Mouse (Mus musculus) heart, postnatal 14 days (tissue): ENCODE measurements at regions not wholly inside any gene's neighbourhood (a gene's known extent, or its start where the extent isn't known, plus 50 kb on each side); places are given as distances from the start of the nearest gene placed in this dataset.
A peak's percentile ranks its signal among the peaks of the same experiment; 100 is the strongest.

Source experiments
- DNase-seq, 2 experiments: peaks; one replicate each; pipeline ENCODE4 v3.0.0; 2021 to 2022
- intact Hi-C: fragments of 180-260 bp; cut with DNase I; formaldehyde crosslinking; loops from one replicate; pipeline ENCODE4 v1.15.1; 2025

DNA sequence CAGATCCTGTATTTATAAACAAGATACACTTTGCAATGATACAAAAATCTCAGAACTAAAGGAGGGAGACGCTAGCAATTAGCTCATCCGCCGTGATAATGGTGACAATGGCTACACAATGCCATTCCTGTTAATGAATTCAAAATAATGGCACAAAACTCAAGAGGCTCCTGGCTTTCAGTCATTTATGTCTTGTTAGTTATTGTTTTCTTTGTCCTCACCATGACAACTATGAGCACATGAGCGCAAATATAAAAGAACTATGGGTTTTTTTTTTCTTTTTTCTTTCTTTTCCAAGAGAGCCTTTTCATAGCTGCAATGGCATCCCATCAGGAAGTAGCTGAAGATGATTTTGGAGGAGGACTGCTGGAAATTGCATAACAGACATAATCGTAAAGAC lies 194.2 kb downstream of the Cog6 start:
- DNase-seq = no peak
- intact Hi-C loops = no loop called here

DNA sequence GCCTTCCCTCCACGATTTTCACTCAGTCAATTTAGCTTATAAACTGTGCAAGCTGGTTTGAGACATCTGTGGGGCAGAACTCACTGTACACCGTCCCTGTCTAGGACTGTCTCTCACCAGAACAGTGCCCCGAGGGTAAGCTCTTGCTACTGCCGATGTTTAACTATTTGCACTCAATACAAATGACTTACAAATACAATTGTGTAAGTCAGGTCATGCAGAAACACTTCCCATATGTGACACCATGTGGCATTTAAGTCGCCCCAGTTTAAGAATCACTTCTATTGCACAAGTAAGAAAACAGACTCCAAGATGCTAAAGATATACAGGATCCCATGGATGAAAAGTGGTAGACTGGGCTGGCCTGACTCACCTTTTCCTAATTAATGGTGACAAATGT lies 195.6 kb downstream of the Cog6 start:
- no peak for DNase-seq
- intact Hi-C loops = no loop called here

DNA sequence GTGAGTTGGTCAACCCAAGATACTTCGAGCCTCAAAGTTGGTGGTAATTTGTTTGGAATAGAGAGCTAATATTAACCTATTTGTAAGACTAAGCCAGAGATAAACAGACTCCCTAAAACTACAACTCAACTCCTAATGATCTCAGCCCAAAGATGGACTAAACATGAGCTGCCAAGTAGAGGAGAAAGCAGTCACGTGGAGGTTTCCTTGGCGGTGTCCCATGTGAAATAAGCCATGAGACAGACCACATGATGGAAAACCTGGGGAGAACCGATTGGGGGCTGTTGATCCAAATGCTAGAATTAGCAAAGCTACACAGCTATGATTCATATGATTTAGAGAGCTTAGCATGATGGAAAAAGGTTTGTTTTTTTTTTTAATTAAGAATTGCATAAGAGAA lies 198.6 kb downstream of the Cog6 start:
- intact Hi-C loops = no loop called here
- DNase-seq = no peak

DNA sequence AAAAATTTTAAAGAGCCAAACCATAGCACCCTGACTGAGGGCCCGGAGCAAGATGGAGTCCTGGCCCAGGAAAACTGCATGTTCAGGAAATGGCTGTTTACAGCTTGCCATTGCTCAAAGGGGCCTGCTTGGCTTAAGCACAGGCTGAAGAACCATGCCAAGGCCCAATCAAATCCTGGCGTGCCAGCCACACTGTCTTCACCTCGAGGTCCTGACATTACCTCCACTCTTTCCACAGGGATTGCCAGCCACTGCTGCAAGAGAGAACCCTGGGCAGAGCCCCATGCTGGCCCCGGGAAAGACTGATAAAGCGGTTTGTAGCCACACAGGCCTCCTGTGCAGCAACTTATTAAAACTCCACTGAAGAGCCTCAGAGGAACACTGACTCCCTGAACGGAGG lies 199.6 kb downstream of the Cog6 start:
- DNase-seq = peak; percentile 28 to 37
- intact Hi-C loops = no loop called here

- intact Hi-C loops = no loop called here
- DNase-seq = no peak
Observed at GRCm38 (mm10) chr3:52815497-52815896, 201.5 kb downstream of the Cog6 start.

GRCm38 (mm10) chr3:52802324-52802723 lies 214.7 kb downstream of the Cog6 start:
- DNase-seq = no peak

DNA sequence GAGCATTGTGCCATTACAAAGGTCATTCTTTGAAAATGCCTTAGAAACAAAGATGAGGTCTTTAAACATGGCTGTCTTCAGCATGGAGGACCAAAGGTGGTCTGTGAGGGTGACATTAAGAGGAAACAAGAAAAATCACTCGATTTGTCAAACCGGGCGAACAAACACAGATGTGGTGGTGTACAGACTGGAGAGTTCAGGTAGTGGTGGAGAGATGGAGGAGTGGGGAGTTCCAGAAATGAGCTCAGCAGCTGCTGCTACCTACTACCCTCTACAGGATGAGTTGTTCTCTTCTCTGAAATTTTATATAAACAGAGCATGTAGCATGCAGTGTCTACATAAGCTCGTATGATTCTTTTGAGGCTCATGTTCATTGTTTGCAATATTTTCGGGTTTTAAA lies 215.6 kb downstream of the Cog6 start:
- no peak for DNase-seq
- intact Hi-C loops = no loop called here

More at GRCm38 (mm10) chr3:52802324-52802723, 214.7 kb downstream of the Cog6 start:
- intact Hi-C loops = no loop called here

GRCm38 (mm10) chr3:52800673-52801072 lies 216.4 kb downstream of the Cog6 start:
- intact Hi-C loops = no loop called here
- DNase-seq = no peak

- peak in 1 of 2 experiments; percentile 11 for DNase-seq
- intact Hi-C loops = no loop called here
Observed at GRCm38 (mm10) chr3:52797801-52798200, 219.2 kb downstream of the Cog6 start.

- no peak for DNase-seq
- intact Hi-C loops = no loop called here
Observed at GRCm38 (mm10) chr3:52797164-52797563, 219.9 kb downstream of the Cog6 start.

DNA sequence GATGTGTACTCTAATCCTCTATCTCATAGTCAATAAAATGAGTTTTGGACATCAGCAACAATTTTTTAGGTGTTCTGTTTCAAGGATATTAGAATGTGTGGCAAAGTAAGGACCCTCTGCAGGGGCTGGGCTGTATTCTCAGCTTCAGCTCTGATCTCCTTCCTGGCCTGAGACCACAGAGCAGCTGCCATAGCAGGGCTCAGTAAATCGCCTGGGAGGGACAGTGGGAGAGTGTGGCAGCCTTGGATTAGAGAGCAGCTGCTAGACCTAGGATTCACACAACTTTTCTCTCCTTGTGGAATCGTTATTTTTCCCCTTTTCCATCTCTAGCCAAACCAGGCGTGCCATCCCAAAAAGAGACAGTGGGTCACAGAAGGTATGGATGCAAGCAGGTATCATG lies 222.8 kb downstream of the Cog6 start:
- intact Hi-C loops = no loop called here
- DNase-seq = no peak

DNA sequence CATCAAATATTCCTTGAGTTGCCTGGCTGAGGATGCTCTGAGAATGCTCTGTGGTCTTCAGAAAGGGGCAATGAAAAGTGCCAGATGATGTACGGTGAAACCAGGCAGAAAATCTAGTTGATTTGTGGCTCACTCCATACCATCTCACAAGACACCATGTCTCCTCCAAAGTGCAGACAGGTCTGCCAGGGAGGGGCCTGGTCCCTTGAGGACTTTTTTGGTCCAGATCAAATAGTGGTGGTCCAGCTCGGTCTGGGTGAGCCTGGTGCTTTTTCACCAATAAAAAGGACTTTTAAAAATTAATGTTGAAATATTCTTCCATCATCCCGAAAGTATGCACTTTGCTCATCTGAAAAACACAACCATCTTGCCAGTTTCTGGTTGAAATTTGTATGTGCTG lies 224.2 kb downstream of the Cog6 start:
- intact Hi-C loops = no loop called here
- DNase-seq = peak in 1 of 2 experiments; percentile 24

DNA sequence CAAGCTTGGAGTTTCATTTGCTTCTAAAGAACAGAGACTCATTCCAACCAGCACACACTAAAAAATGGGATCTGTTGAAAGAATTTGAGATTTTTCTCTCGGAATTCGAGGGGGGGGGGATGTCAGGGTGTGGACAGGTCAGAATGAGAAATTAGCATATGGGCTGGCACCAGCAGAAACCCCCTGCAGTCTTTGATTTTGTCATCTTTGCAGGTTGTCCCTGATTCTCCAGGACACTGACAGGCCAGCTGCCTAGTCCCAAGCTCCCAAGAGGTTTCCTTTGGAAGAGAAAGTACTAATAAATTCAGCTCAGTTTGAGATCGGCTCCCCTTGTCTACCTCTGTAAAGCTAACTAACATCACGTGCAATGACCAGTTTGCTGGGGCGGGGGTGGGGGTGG lies 224.9 kb downstream of the Cog6 start:
- intact Hi-C loops = no loop called here
- DNase-seq = no peak

GRCm38 (mm10) chr3:52790942-52791341 lies 226.1 kb downstream of the Cog6 start:
- intact Hi-C loops = no loop called here
- no peak for DNase-seq

DNA sequence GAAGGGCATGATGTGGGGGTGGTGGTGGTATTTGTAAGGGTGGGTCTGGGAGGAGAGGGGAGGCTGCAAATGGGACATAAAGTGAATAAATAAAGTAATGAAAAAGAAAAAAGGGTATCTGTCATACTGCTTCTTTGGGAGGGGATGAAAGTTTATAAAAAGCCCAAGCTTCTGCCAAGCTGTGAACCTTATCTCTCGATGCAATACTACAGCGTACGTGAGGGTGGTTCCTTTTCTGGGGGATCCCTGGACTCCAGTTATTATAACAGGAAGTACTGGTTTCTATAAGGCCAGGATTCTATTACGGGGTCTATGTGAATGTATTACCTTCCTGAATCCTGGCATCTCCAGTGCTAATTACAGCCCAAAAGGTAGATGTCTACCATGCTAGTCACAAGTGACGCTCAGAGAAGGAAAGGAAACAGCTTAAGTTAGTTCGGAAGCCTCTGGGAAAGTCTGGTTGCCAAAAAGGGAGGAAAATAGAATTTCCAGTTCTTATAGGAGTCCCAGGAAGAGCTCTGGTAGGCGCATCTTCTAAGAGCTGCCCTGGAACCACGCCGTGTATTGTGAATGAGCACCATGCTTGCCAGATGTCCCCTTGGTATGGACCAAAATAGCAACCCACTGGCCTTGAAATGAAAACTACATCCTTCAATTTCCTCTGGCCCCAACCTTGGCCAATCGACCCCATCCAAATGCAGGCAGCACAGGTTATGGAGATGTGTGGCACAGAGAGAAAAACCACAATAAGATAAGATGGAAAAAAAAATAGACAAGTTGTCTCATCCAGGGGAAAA lies 228.9 kb downstream of the Cog6 start:
- intact Hi-C loops = no loop called here
- DNase-seq = no peak

DNA sequence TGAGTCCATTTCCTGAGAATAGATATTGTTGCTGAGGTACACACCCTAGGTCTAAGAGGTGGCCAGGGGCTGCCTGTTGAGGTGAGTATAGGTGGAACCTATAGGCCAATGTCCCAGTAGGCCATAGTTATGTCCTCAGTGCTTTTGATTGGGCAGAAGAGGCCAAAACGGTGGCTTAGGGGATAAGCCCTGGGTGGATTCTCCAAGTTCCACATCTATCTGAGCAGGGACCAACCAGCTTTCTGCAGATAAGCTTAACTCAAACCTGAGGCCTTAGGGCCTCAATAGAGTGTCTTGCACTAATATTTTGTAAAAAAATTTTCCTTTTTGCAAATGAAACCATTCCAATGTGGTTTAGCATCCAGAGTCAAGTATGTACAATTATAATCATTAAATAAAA lies 231.4 kb downstream of the Cog6 start:
- intact Hi-C loops = no loop called here
- no peak for DNase-seq

- intact Hi-C loops = no loop called here
Observed at GRCm38 (mm10) chr3:52784476-52784875, 232.6 kb downstream of the Cog6 start.

DNA sequence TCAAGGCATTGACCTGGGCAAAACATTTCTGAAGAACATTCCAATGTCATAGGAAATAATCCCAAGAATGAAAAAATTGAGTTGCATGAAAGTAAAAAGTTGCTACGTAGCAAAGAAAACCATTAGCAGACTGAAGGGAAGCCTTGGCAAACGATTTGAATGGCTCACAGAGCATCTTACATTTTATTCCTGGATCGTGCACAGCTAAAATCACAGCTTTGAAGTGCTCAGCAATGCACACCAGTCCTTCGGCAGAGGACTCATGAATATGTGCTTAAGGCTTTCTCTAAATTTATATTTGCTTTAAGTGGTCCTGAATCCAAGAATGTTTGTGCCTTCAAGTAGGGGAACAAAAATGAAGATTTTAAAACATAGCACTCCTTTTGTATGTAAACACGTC lies 234.5 kb downstream of the Cog6 start:
- intact Hi-C loops = no loop called here
- no peak for DNase-seq

More at GRCm38 (mm10) chr3:52784476-52784875, 232.6 kb downstream of the Cog6 start:
- no peak for DNase-seq

GRCm38 (mm10) chr3:52781521-52781920 lies 235.5 kb downstream of the Cog6 start:
- intact Hi-C loops = no loop called here
- DNase-seq = no peak

- intact Hi-C loops = no loop called here
- no peak for DNase-seq
Observed at GRCm38 (mm10) chr3:52780356-52780755, 236.7 kb downstream of the Cog6 start.

DNA sequence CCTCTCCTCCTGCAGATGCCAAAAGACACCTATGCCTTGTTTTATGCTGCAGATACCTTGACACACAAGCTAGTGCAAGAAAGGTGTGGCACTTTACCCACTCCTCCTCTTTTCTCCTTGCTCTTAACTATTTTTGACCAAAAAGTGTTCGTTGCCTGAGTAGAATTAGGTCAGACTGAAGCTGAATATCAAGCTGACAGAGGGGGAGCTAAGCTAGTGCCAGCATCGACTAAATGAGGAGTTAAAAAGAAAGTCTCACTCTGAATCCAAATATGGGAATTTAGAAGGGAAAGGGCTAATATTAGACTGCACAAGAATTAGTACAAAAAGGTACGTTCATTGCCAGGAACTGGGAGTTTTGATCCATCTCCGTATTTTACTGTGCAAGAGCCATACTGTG lies 241.2 kb downstream of the Cog6 start:
- no peak for DNase-seq
- intact Hi-C loops = no loop called here

DNA sequence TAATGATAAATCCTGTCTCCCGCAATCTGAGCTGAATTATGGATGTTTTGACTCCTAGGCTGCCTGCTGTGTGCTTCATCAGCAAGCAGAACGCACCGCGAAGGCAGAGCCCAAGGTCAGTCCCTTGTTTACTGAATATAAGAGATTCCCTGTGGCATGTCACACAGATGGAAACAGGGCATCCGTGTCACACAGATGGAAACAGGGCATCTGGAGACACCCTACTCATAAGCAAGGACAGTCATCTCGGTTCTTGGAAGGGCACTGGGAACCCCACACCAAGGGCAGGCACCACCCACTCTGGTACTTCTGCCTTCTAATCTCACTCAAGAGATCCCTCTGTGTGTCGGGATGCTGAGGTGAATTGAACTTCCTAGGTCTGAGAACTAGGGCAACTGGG lies 241.9 kb downstream of the Cog6 start:
- intact Hi-C loops = no loop called here
- no peak for DNase-seq

- DNase-seq = no peak
- intact Hi-C loops = no loop called here
Observed at GRCm38 (mm10) chr3:52774734-52775133, 242.3 kb downstream of the Cog6 start.
